19 mouse cellular contexts compared by ENCODE assay signal in genomic region chr14:77738751-77739365, GRCm38 (mm10).
A peak's percentile ranks its signal among the peaks of the same experiment; 100 is the strongest.
DNase-seq lines count a peak whose midpoint lies in the region; ATAC-seq lines count a peak whose summit lies in the region.
"Had no signal": no experiment of that assay in that cellular context is flagged by ENCODE, and none has a peak within 500 bp of the region (broad histone marks: within the 10 kb centered on the region; RNA-seq: fewer than 3 reads in every experiment).

No protein-coding gene starts in this region.

- H3K36me3 ChIP-seq in kidney, embryonic 16.5 days (ENCODE audit: insufficient read depth, low read length): no peaks in the 10 kb centered on the region
- H3K36me3 ChIP-seq: embryonic facial prominence, embryonic 15.5 days; forebrain, embryonic 10.5 days; kidney, embryonic 15.5 days; neural tube, embryonic 12.5 days; stomach, embryonic 15.5 days had no signal

- no peak for ATAC-seq in kidney, embryonic 16.5 days (ENCODE audit: low FRiP score, low TSS enrichment)
- ATAC-seq: liver, postnatal 0 days had no signal

- H3K9me3 ChIP-seq in kidney, embryonic 16.5 days (ENCODE audit: low read length): peaks cover 3% of the 10 kb centered on the region; the same call in 1 of the 2 replicates
- H3K9me3 ChIP-seq: forebrain, embryonic 10.5 days; kidney, embryonic 15.5 days; neural tube, embryonic 12.5 days; stomach, embryonic 15.5 days had no signal

- 87% methylated on average over 7 of the region's 7 CpGs for WGBS in kidney, embryonic 16.5 days

- H3K4me1 ChIP-seq in kidney, embryonic 16.5 days (ENCODE audit: insufficient read depth, low read length): no peaks in the 10 kb centered on the region
- H3K4me1 ChIP-seq: embryonic facial prominence, embryonic 15.5 days; forebrain, embryonic 10.5 days; kidney, embryonic 15.5 days; neural tube, embryonic 12.5 days; stomach, embryonic 15.5 days had no signal

- H3K27ac ChIP-seq in kidney, embryonic 16.5 days (ENCODE audit: low read length): no peak overlapping the region
- H3K27ac ChIP-seq: embryonic facial prominence, embryonic 15.5 days; forebrain, embryonic 10.5 days; kidney, embryonic 15.5 days; neural tube, embryonic 12.5 days; stomach, embryonic 15.5 days had no signal

- H3K4me3 ChIP-seq in kidney, embryonic 16.5 days (ENCODE audit: low read length): no peak overlapping the region
- H3K4me3 ChIP-seq: embryonic facial prominence, embryonic 15.5 days; forebrain, embryonic 10.5 days; kidney, embryonic 15.5 days; neural tube, embryonic 12.5 days; stomach, embryonic 15.5 days had no signal

- intact Hi-C loops in left cerebral cortex, postnatal 25 days (cut with DNase I): no loop called here

- peak; percentile 9 to 14 for DNase-seq in cerebellum, adult 18-20 months
- DNase-seq in cerebellum, adult 11 months: no peak
- DNase-seq in kidney, postnatal 14 days: peak; percentile 4
- peak; percentile 14 for DNase-seq in adrenal gland, postnatal 10 days
- DNase-seq in cerebellum, postnatal 10 days: peak; percentile 63 to 71
- no peak for DNase-seq in c-Kit-positive CD71-positive TER-119-positive erythroid progenitor cells, embryonic 14.5 days (ENCODE audit: low spot score)
- DNase-seq in left cerebral cortex, postnatal 25 days (ENCODE audit: low spot score in 2 of 2): no peak
- DNase-seq: B cell, adult 2 months; gastrocnemius, postnatal 10 days; liver; liver, postnatal 0 days; right cerebral cortex, postnatal 14 days; thymus, postnatal 14 days had no signal

- no peak overlapping the region for H3K4me2 ChIP-seq in kidney, embryonic 16.5 days (replicated peaks; ENCODE audit: low read depth, low read length)
- H3K4me2 ChIP-seq: embryonic facial prominence, embryonic 15.5 days; kidney, embryonic 15.5 days; neural tube, embryonic 12.5 days; stomach, embryonic 15.5 days had no signal

- H3K27me3 ChIP-seq in kidney, embryonic 16.5 days (ENCODE audit: insufficient read depth, low read length): no peaks in the 10 kb centered on the region
- H3K27me3 ChIP-seq: embryonic facial prominence, embryonic 15.5 days; kidney, embryonic 15.5 days; neural tube, embryonic 12.5 days; stomach, embryonic 15.5 days had no signal

- H3K9ac ChIP-seq in kidney, embryonic 16.5 days (replicated peaks; ENCODE audit: low read length): no peak overlapping the region
- H3K9ac ChIP-seq: embryonic facial prominence, embryonic 15.5 days; kidney, embryonic 15.5 days; liver, postnatal 0 days; neural tube, embryonic 12.5 days; stomach, embryonic 15.5 days had no signal

Comparison
In these comparisons a context has a peak if more than half of its experiments do, and no peak if none do; other contexts are left out.
1. DNase-seq: peak in cerebellum, adult 18-20 months (2 of 2), kidney, postnatal 14 days (single experiment), adrenal gland, postnatal 10 days (single experiment) and cerebellum, postnatal 10 days (2 of 2); none in cerebellum, adult 11 months (single experiment), c-Kit-positive CD71-positive TER-119-positive erythroid progenitor cells, embryonic 14.5 days (single experiment) and left cerebral cortex, postnatal 25 days (0 of 2).